Mouse (Mus musculus) cerebellum, postnatal 4 days (tissue): ENCODE measurements around the gene Gal3st4.

Source experiments
- DNase-seq, 2 experiments: peaks; one replicate each; pipeline ENCODE4 v3.0.0; 2022; ENCODE audit warnings: low spot score in 2 of 2, mixed read lengths in 1 of 2

The Gal3st4 gene

GRCm38 (mm10) chr5:138262001-138262400 is 10.6 kb downstream of the Gal3st4 start:
- no peak for DNase-seq

GRCm38 (mm10) chr5:138260834-138261233 is 11.8 kb downstream of the Gal3st4 start:
- no peak for DNase-seq

GRCm38 (mm10) chr5:138260051-138260450 is 12.6 kb downstream of the Gal3st4 start:
- no peak for DNase-seq

GRCm38 (mm10) chr5:138258993-138259392 is 13.6 kb downstream of the Gal3st4 start:
- DNase-seq = no peak

GRCm38 (mm10) chr5:138258542-138258941 is 14.1 kb downstream of the Gal3st4 start:
- DNase-seq = no peak

GRCm38 (mm10) chr5:138258078-138258477 is 14.6 kb downstream of the Gal3st4 start:
- DNase-seq = no peak

- no peak for DNase-seq
These were observed 15.1 kb downstream of the Gal3st4 start for GRCm38 (mm10) chr5:138257585-138257978.

- DNase-seq = no peak
These were observed 15.6 kb downstream of the Gal3st4 start for GRCm38 (mm10) chr5:138256966-138257584.

GRCm38 (mm10) chr5:138256094-138256467 is 16.6 kb downstream of the Gal3st4 start:
- DNase-seq = no peak

- peak; percentile 73 to 88 for DNase-seq
These were observed 17.1 kb downstream of the Gal3st4 start, which contains the start of gene Lamtor4 for GRCm38 (mm10) chr5:138255353-138256093. Lamtor4 (plus strand) TSS chr5:138255482.

- no peak for DNase-seq
These were observed 19.6 kb downstream of the Gal3st4 start for GRCm38 (mm10) chr5:138253061-138253460.

GRCm38 (mm10) chr5:138251144-138251543 is 21.5 kb downstream of the Gal3st4 start:
- no peak for DNase-seq

GRCm38 (mm10) chr5:138241511-138241910 is 31.1 kb downstream of the Gal3st4 start:
- DNase-seq = no peak

GRCm38 (mm10) chr5:138234224-138234623 is 38.4 kb downstream of the Gal3st4 start:
- DNase-seq = no peak

- DNase-seq = no peak
These were observed 38.9 kb downstream of the Gal3st4 start for GRCm38 (mm10) chr5:138233778-138234177.

- DNase-seq = no peak
These were observed 43.1 kb downstream of the Gal3st4 start for GRCm38 (mm10) chr5:138229511-138229910.

- peak in 1 of 2 experiments; percentile 22 for DNase-seq
These were observed 44.6 kb downstream of the Gal3st4 start for GRCm38 (mm10) chr5:138228026-138228425.

- no peak for DNase-seq
These were observed 45.3 kb downstream of the Gal3st4 start for GRCm38 (mm10) chr5:138227367-138227766.

- DNase-seq = no peak
These were observed 46.1 kb downstream of the Gal3st4 start for GRCm38 (mm10) chr5:138226491-138226890.

- DNase-seq = no peak
These were observed 46.9 kb downstream of the Gal3st4 start, which contains the start of gene Nxpe5 for GRCm38 (mm10) chr5:138225700-138226099. Nxpe5 (plus strand) TSS chr5:138225898.

- DNase-seq = no peak
These were observed 49.4 kb downstream of the Gal3st4 start for GRCm38 (mm10) chr5:138223287-138223686.

GRCm38 (mm10) chr5:138222111-138222510 is 50.5 kb downstream of the Gal3st4 start:
- peak; percentile 61 to 80 for DNase-seq

GRCm38 (mm10) chr5:138219864-138220263 is 52.8 kb downstream of the Gal3st4 start:
- DNase-seq = no peak
